Comparison of ENCODE assay signal across 24 mouse cellular contexts in genomic region chr2:53691580-53692118, GRCm38 (mm10).
DNase-seq lines count a peak whose midpoint lies in the region; ATAC-seq and TF ChIP-seq lines count a peak whose summit lies in the region.
"Had no signal": no experiment of that assay in that cellular context is flagged by ENCODE, and none has a peak within 500 bp of the region (broad histone marks: within the 10 kb centered on the region; RNA-seq: fewer than 3 reads in every experiment).

No protein-coding gene starts in this region.

- no peak overlapping the region for H3K9ac ChIP-seq in kidney, embryonic 15.5 days
- H3K9ac ChIP-seq in kidney, postnatal 0 days (ENCODE audit: low read depth, low read length), result no peak overlapping the region
- H3K9ac ChIP-seq: embryonic facial prominence, embryonic 12.5 days; forebrain, embryonic 13.5 days had no signal

- no peaks in the 10 kb centered on the region for H3K36me3 ChIP-seq in heart, embryonic 10.5 days
- H3K36me3 ChIP-seq in kidney, embryonic 15.5 days, result no peaks in the 10 kb centered on the region
- no peaks in the 10 kb centered on the region for H3K36me3 ChIP-seq in kidney, postnatal 0 days (ENCODE audit: insufficient read depth, low read length)
- H3K36me3 ChIP-seq: embryonic facial prominence, embryonic 10.5 days; embryonic facial prominence, embryonic 12.5 days; G1E had no signal

- intact Hi-C loops in left cerebral cortex, postnatal 4 days (cut with DNase I), result no loop called here

- H3K4me3 ChIP-seq in heart, embryonic 10.5 days, result no peak overlapping the region
- H3K4me3 ChIP-seq in kidney, embryonic 15.5 days (replicated peaks), result no peak overlapping the region
- H3K4me3 ChIP-seq in kidney, postnatal 0 days (replicated peaks; ENCODE audit: low read depth, low read length), result no peak overlapping the region
- H3K4me3 ChIP-seq: embryonic facial prominence, embryonic 10.5 days; embryonic facial prominence, embryonic 12.5 days; forebrain, embryonic 13.5 days had no signal

- no peaks in the 10 kb centered on the region for H3K27me3 ChIP-seq in heart, embryonic 10.5 days (ENCODE audit: insufficient read depth, poor library complexity, severe bottlenecking)
- no peaks in the 10 kb centered on the region for H3K27me3 ChIP-seq in kidney, embryonic 15.5 days
- H3K27me3 ChIP-seq in kidney, postnatal 0 days (ENCODE audit: insufficient read depth, low read length), result no peaks in the 10 kb centered on the region
- H3K27me3 ChIP-seq: CH12.LX; embryonic facial prominence, embryonic 12.5 days; forebrain, embryonic 13.5 days; Patski had no signal

- no peak overlapping the region for H3K27ac ChIP-seq in heart, embryonic 10.5 days
- no peak overlapping the region for H3K27ac ChIP-seq in kidney, embryonic 15.5 days
- H3K27ac ChIP-seq in kidney, postnatal 0 days, result no peak overlapping the region
- H3K27ac ChIP-seq: embryonic facial prominence, embryonic 10.5 days; embryonic facial prominence, embryonic 12.5 days; forebrain, embryonic 13.5 days had no signal

- ATAC-seq in kidney, embryonic 15.5 days (replicated peaks; ENCODE audit: low FRiP score), result peak; percentile 90
- peak; percentile 77 for ATAC-seq in kidney, postnatal 0 days (replicated peaks; ENCODE audit: low FRiP score, low read depth)
- ATAC-seq: activated CD4-positive, CD25-positive, alpha-beta regulatory T cell, adult 4 months; CD4-positive, CD25-positive, alpha-beta regulatory T cell, adult 4 months; forebrain, embryonic 13.5 days; Patski had no signal

- TF ChIP-seq CTCF in kidney, postnatal 0 days (IDR thresholded peaks at IDR 0.05; ENCODE audit: low read depth), result no peak

- H3K4me2 ChIP-seq in kidney, embryonic 15.5 days, result no peak overlapping the region
- no peak overlapping the region for H3K4me2 ChIP-seq in kidney, postnatal 0 days (ENCODE audit: low read length)
- H3K4me2 ChIP-seq: embryonic facial prominence, embryonic 12.5 days; forebrain, embryonic 13.5 days had no signal

- no peaks in the 10 kb centered on the region for H3K9me3 ChIP-seq in heart, embryonic 10.5 days
- H3K9me3 ChIP-seq in kidney, embryonic 15.5 days (replicated peaks), result no peaks in the 10 kb centered on the region
- no peaks in the 10 kb centered on the region for H3K9me3 ChIP-seq in kidney, postnatal 0 days (replicated peaks; ENCODE audit: low read length)
- H3K9me3 ChIP-seq: embryonic facial prominence, embryonic 10.5 days; embryonic facial prominence, embryonic 12.5 days; forebrain, embryonic 13.5 days; G1E had no signal

- no peaks in the 10 kb centered on the region for H3K4me1 ChIP-seq in heart, embryonic 10.5 days
- H3K4me1 ChIP-seq in kidney, embryonic 15.5 days, result no peaks in the 10 kb centered on the region
- H3K4me1 ChIP-seq in kidney, postnatal 0 days (replicated peaks; ENCODE audit: insufficient read depth, low read length), result no peaks in the 10 kb centered on the region
- H3K4me1 ChIP-seq: embryonic facial prominence, embryonic 10.5 days; embryonic facial prominence, embryonic 12.5 days; forebrain, embryonic 13.5 days had no signal

- DNase-seq in heart, adult 11 months, result peak; percentile 42
- DNase-seq in heart, embryonic 10.5 days (ENCODE audit: low spot score), result no peak
- DNase-seq in kidney, postnatal 25 days, result no peak
- peak; percentile 55 for DNase-seq in kidney, postnatal 0 days (ENCODE audit: low spot score)
- DNase-seq in kidney, postnatal 14 days, result no peak
- peak; percentile 10 for DNase-seq in left cerebral cortex, postnatal 4 days
- DNase-seq in left cerebral cortex, adult 11 months (ENCODE audit: low spot score), result no peak
- DNase-seq: adrenal gland, adult 8-10 months; adrenal gland, postnatal 14 days; adrenal gland, postnatal 36 days; B cell, adult 2 months; cerebellum, adult 11-12 months; cerebellum, adult 2 months; cerebellum, adult 9-10 months; cerebellum, postnatal 25 days had no signal

- WGBS in heart, embryonic 10.5 days, result 71% methylated on average over 5 of the region's 5 CpGs
- 50% methylated on average over 5 of the region's 5 CpGs for WGBS in kidney, embryonic 15.5 days
- WGBS in kidney, postnatal 0 days, result 37% methylated on average over 5 of the region's 5 CpGs

Comparison
In these comparisons a context has a peak if more than half of its experiments do, and no peak if none do; other contexts are left out.
1. DNase-seq: peak in heart, adult 11 months (single experiment), kidney, postnatal 0 days (single experiment) and left cerebral cortex, postnatal 4 days (single experiment); none in heart, embryonic 10.5 days (single experiment), kidney, postnatal 25 days (0 of 2), kidney, postnatal 14 days (single experiment) and left cerebral cortex, adult 11 months (single experiment).